Mouse (Mus musculus) forebrain, embryonic 10.5 days (tissue): ENCODE data around the gene Zkscan1. TPM values are rescaled to one million over a fixed set of nuclear protein-coding genes. Genes with fewer than 3 reads are reported as not detected.
"Not testable (repeated sequence)": the region's sequence is repeated elsewhere in the genome, so short reads cannot be mapped to it uniquely, and the experiment has no call there.

Source experiments
- DNase-seq: peaks from one replicate; pipeline ENCODE4 v3.0.0-alpha.2; 2017; ENCODE audit warnings: low spot score; ENCODE audit errors: extremely low spot score
- H3K27ac ChIP-seq: fragments of 300-500 bp; sonication (generic); 2 replicates; pipeline ENCODE4 v1.5.1; 2016; ENCODE audit warnings: mild to moderate bottlenecking
- H3K27me3 ChIP-seq: fragments of 300-500 bp; sonication (generic); 2 replicates; pipeline ENCODE4 v1.6.1; 2016; ENCODE audit warnings: mild to moderate bottlenecking; ENCODE audit not compliant: poor library complexity, severe bottlenecking
- H3K36me3 ChIP-seq: fragments of 300-500 bp; sonication (generic); replicated peaks from 2 replicates; pipeline ENCODE4 v1.6.1; 2016; ENCODE audit warnings: mild to moderate bottlenecking, moderate library complexity
- H3K4me1 ChIP-seq: fragments of 300-500 bp; sonication (generic); 2 replicates; pipeline ENCODE4 v1.6.1; 2016
- H3K4me3 ChIP-seq: fragments of 300-500 bp; sonication (generic); 2 replicates; pipeline ENCODE4 v1.5.1; 2016; ENCODE audit warnings: mild to moderate bottlenecking, moderate library complexity
- H3K9me3 ChIP-seq: fragments of 300-500 bp; sonication (generic); 2 replicates; pipeline ENCODE4 v1.6.1; 2016; ENCODE audit warnings: mild to moderate bottlenecking, moderate library complexity
- WGBS: fragments of 180-500 bp; shearing (Covaris S2); methylation state at CpG from one replicate; pipeline ENCODE4 v1.1.7; 2016; 5-methylcytosine and 5-hydroxymethylcytosine counted together
- polyA plus RNA-seq: library from polyadenylated mRNA; unstranded; fragments of >200 nt; fragmentation: Nextera tagmentation; extraction: Ambion mirVana; gene quantifications from 2 replicates; pipeline ENCODE4 v1.2.1, GENCODE M21; 2016

The Zkscan1 gene
- 25.2 and 25.3 TPM in 2 replicates for polyA plus RNA-seq

DNA sequence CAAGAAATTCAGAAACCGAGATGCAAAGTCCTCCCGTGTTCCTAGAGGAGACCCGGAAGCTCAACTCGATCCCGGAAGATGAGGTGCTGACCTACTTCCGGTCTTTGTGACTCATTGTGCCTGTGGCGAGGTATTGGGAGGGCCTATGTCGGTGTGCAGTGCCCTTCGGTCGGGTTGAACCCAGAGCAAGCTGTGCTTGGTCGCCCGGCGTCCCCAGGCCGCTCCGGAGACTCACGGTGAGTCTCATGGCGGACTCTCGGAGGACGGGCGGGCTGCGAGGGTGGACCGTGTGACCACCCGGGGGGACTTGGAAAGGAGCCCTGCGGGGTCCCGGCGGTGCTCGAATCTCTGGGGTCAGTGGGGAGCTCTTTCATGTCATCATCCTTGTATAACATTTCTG lies at the start of gene Zkscan1:
Gene Zkscan1 (plus strand): TSS at position 89 of the 400 bp plus-strand sequence.
- Histone ChIP-seq H3K4me1 (peaks cover 18% of the 10 kb centered on the region), H3K27ac (peak within 1 kb of the TSS; percentile 98), H3K4me3 (peak within 1 kb of the TSS; percentile 95), H3K27me3 (no peaks in the 10 kb centered on the region), H3K9me3 (no peaks in the 10 kb centered on the region), H3K36me3 (peaks cover 29% of the 10 kb centered on the region)
- peak; percentile 86 for DNase-seq
- WGBS = 0% methylated on average over 27 of the region's 27 CpGs

- not testable (repeated sequence) for H3K9me3 ChIP-seq, H3K4me3 ChIP-seq, H3K4me1 ChIP-seq, H3K36me3 ChIP-seq, DNase-seq, H3K27me3 ChIP-seq, H3K27ac ChIP-seq
- no CpG with 5 or more reads among the region's 5 CpGs for WGBS
Observed at GRCm38 (mm10) chr5:138052894-138053293, 32.0 kb upstream of the Zkscan1 start, which contains the start of gene Smok3c. Gene Smok3c, plus strand, starts transcription at chr5:138053194.

GRCm38 (mm10) chr5:138073803-138074202 lies 11.1 kb upstream of the Zkscan1 start:
- no peaks in the 10 kb centered on the region for H3K36me3 ChIP-seq
- H3K4me3 ChIP-seq = no peak overlapping the region
- 87% methylated on average over 4 of the region's 4 CpGs for WGBS
- H3K27ac ChIP-seq = no peak overlapping the region
- no peaks in the 10 kb centered on the region for H3K4me1 ChIP-seq
- DNase-seq = no peak
- no peaks in the 10 kb centered on the region for H3K9me3 ChIP-seq
- H3K27me3 ChIP-seq = no peaks in the 10 kb centered on the region

- Histone ChIP-seq H3K27me3 (no peaks in the 10 kb centered on the region), H3K27ac (no peak overlapping the region), H3K4me3 (no peak overlapping the region), H3K36me3 (no peaks in the 10 kb centered on the region), H3K9me3 (no peaks in the 10 kb centered on the region), H3K4me1 (no peaks in the 10 kb centered on the region)
- 77% methylated on average over 3 of the region's 3 CpGs for WGBS
- DNase-seq = no peak
Observed at GRCm38 (mm10) chr5:138075684-138076083, 9.2 kb upstream of the Zkscan1 start.

- no peaks in the 10 kb centered on the region for H3K4me1 ChIP-seq
- no peak overlapping the region for H3K4me3 ChIP-seq
- WGBS = 59% methylated on average over 2 of the region's 2 CpGs
- H3K27ac ChIP-seq = no peak overlapping the region
- no peak for DNase-seq
- H3K36me3 ChIP-seq = no peaks in the 10 kb centered on the region
- no peaks in the 10 kb centered on the region for H3K9me3 ChIP-seq
- no peaks in the 10 kb centered on the region for H3K27me3 ChIP-seq
Observed at GRCm38 (mm10) chr5:138076148-138076547, 8.7 kb upstream of the Zkscan1 start.

- Histone ChIP-seq H3K27ac (no peak overlapping the region), H3K4me3 (no peak overlapping the region), H3K36me3 (no peaks in the 10 kb centered on the region), H3K9me3 (no peaks in the 10 kb centered on the region), H3K4me1 (peaks cover 4% of the 10 kb centered on the region; the same call in 1 of the 2 replicates), H3K27me3 (no peaks in the 10 kb centered on the region)
- no peak for DNase-seq
- 89% methylated on average over 5 of the region's 5 CpGs for WGBS
Observed at GRCm38 (mm10) chr5:138080456-138080855, 4.4 kb upstream of the Zkscan1 start.

DNA sequence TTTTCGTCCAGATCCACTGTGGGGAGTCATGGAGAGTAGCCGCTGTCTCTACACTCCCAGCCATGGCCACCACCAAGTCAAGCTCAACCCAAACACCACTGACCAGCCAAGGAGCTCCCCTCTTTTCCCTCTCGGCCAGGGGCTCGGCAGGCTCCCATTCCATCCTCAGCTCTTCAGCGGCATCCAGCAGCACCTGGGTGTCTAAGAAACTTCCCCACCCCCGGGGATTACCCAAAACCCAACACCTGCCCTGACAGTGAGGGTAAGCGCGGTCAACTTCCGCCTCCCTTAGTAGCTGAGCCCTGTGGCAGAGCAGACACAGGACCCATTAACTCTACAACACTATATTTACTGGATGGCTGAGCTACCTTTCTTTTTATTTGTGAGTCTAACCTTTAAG lies 3.4 kb upstream of the Zkscan1 start:
- H3K9me3 ChIP-seq = no peaks in the 10 kb centered on the region
- WGBS = 83% methylated on average over 9 of the region's 9 CpGs

GRCm38 (mm10) chr5:138083318-138083900 lies 1.5 kb upstream of the Zkscan1 start:
- H3K4me3 ChIP-seq = no peak overlapping the region
- DNase-seq = no peak
- H3K27ac ChIP-seq = no peak overlapping the region
- H3K4me1 ChIP-seq = peaks cover 15% of the 10 kb centered on the region
- no peaks in the 10 kb centered on the region for H3K9me3 ChIP-seq
- H3K27me3 ChIP-seq = no peaks in the 10 kb centered on the region
- WGBS = 73% methylated on average over 2 of the region's 2 CpGs
- peaks cover 18% of the 10 kb centered on the region for H3K36me3 ChIP-seq

More for the DNA sequence above, 3.4 kb upstream of the Zkscan1 start:
- Histone ChIP-seq H3K4me3 (no peak overlapping the region), H3K27me3 (no peaks in the 10 kb centered on the region), H3K27ac (no peak overlapping the region), H3K36me3 (no peaks in the 10 kb centered on the region), H3K4me1 (peaks cover 11% of the 10 kb centered on the region)
- no peak for DNase-seq

- Histone ChIP-seq H3K9me3 (no peaks in the 10 kb centered on the region), H3K36me3 (peaks cover 23% of the 10 kb centered on the region), H3K27me3 (no peaks in the 10 kb centered on the region), H3K27ac (no peak overlapping the region), H3K4me3 (no peak overlapping the region), H3K4me1 (peaks cover 18% of the 10 kb centered on the region)
- DNase-seq = no peak
- 97% methylated on average over 2 of the region's 2 CpGs for WGBS
Observed at GRCm38 (mm10) chr5:138083936-138084335, 948 bp upstream of the Zkscan1 start.

DNA sequence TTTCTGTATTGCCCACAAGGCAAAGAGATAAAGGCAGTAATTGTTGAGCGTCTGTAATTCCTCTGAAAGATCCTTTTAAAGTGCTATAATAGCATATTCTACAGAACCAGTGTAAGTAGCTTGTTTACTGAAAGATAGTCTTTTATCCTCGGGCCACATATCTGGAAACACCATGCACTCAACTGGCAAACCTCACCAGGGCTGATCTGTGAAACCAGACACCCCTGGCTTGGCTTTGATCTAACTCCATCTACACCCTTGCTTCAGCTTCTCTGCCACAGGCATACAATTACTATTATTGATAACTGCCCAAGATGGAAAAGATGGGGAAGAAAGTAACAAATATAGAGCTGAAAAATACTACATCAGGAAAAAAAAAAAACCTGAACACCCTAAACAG lies 377 bp upstream of the Zkscan1 start:
- Histone ChIP-seq H3K36me3 (peaks cover 29% of the 10 kb centered on the region), H3K9me3 (no peaks in the 10 kb centered on the region), H3K4me1 (peaks cover 18% of the 10 kb centered on the region), H3K27me3 (no peaks in the 10 kb centered on the region), H3K27ac (peak overlapping the region; percentile 98), H3K4me3 (peak overlapping the region; percentile 95)
- DNase-seq = no peak
- WGBS = 83% methylated on average over 2 of the region's 2 CpGs

- Histone ChIP-seq H3K27ac (peak overlapping the region; percentile 98), H3K27me3 (no peaks in the 10 kb centered on the region), H3K4me3 (peak overlapping the region; percentile 95), H3K36me3 (peaks cover 29% of the 10 kb centered on the region), H3K4me1 (peaks cover 18% of the 10 kb centered on the region), H3K9me3 (no peaks in the 10 kb centered on the region)
- peak; percentile 27 for DNase-seq
- WGBS = under 1% methylated on average over 18 of the region's 18 CpGs
Observed at GRCm38 (mm10) chr5:138085421-138085911, 582 bp downstream of the Zkscan1 start.

- Histone ChIP-seq H3K27ac (no peak overlapping the region), H3K4me3 (peak overlapping the region; percentile 95), H3K27me3 (no peaks in the 10 kb centered on the region), H3K9me3 (no peaks in the 10 kb centered on the region), H3K4me1 (peaks cover 18% of the 10 kb centered on the region), H3K36me3 (peaks cover 29% of the 10 kb centered on the region)
- DNase-seq = no peak
- WGBS = 94% methylated on average over 3 of the region's 3 CpGs
Observed at GRCm38 (mm10) chr5:138086842-138087241, 2.0 kb downstream of the Zkscan1 start.

- Histone ChIP-seq H3K36me3 (peaks cover 39% of the 10 kb centered on the region), H3K4me1 (peaks cover 18% of the 10 kb centered on the region), H3K4me3 (no peak overlapping the region), H3K27me3 (no peaks in the 10 kb centered on the region), H3K9me3 (no peaks in the 10 kb centered on the region), H3K27ac (no peak overlapping the region)
- WGBS = 91% methylated on average over 3 of the region's 3 CpGs
- DNase-seq = no peak
Observed at GRCm38 (mm10) chr5:138088366-138088765, 3.5 kb downstream of the Zkscan1 start.
